Mouse (Mus musculus) neural tube, embryonic 13.5 days (tissue): ENCODE measurements around the gene Map3k14. TPM values are rescaled to one million over a fixed set of nuclear protein-coding genes. Genes with fewer than 3 reads are reported as not detected.
"Not testable (repeated sequence)": the region's sequence is repeated elsewhere in the genome, so short reads cannot be mapped to it uniquely, and the experiment has no call there.

Experiments used
- ATAC-seq: fragments of 200-750 bp; cut with Nextera tagmentation; 2 replicates; pipeline ENCODE4 v1.8.0; 2017; ENCODE audit warnings: low read depth, mild to moderate bottlenecking, moderate TSS enrichment, moderate library complexity
- H3K27ac ChIP-seq: fragments of 300-500 bp; sonication (generic); replicated peaks from 2 replicates; pipeline ENCODE4 v1.5.1; 2015; ENCODE audit warnings: moderate library complexity, mild to moderate bottlenecking, inconsistent platforms
- H3K27me3 ChIP-seq: fragments of 300-500 bp; sonication (generic); 2 replicates; pipeline ENCODE4 v1.6.1; 2015; ENCODE audit warnings: mild to moderate bottlenecking, inconsistent platforms
- H3K36me3 ChIP-seq: fragments of 300-500 bp; sonication (generic); 2 replicates; pipeline ENCODE4 v1.6.1; 2015; ENCODE audit warnings: mild to moderate bottlenecking, inconsistent platforms
- H3K4me1 ChIP-seq: fragments of 300-500 bp; sonication (generic); replicated peaks from 2 replicates; pipeline ENCODE4 v1.6.1; 2015; ENCODE audit warnings: inconsistent platforms
- H3K4me2 ChIP-seq: fragments of 300-500 bp; sonication (generic); 2 replicates; pipeline ENCODE4 v1.6.1; 2015; ENCODE audit warnings: inconsistent platforms, mild to moderate bottlenecking, moderate library complexity
- H3K4me3 ChIP-seq: fragments of 300-500 bp; sonication (generic); 2 replicates; pipeline ENCODE4 v1.5.1; 2015; ENCODE audit warnings: mild to moderate bottlenecking, inconsistent platforms
- H3K9ac ChIP-seq: fragments of 300-500 bp; sonication (generic); 2 replicates; pipeline ENCODE4 v1.6.1; 2015; ENCODE audit warnings: moderate library complexity, mild to moderate bottlenecking, inconsistent platforms
- H3K9me3 ChIP-seq: fragments of 300-500 bp; sonication (generic); 2 replicates; pipeline ENCODE4 v1.6.1; 2016; ENCODE audit warnings: inconsistent platforms
- WGBS: fragments of 180-500 bp; shearing (Covaris S2); methylation state at CpG from one replicate; pipeline ENCODE4 v1.1.7; 2015; 5-methylcytosine and 5-hydroxymethylcytosine counted together
- polyA plus RNA-seq: library from polyadenylated mRNA; unstranded; fragments of >200 nt; fragmentation: Nextera tagmentation; extraction: Ambion mirVana; gene quantifications from 2 replicates; pipeline ENCODE4 v1.2.1, GENCODE M21; 2015

Map3k14 gene
- polyA plus RNA-seq, 1 experiment from 2014 or later = 4.7 TPM

GRCm38 (mm10) chr11:103236903-103237302 lies 30.4 kb downstream of the Map3k14 start:
- Histone ChIP-seq H3K9ac (no peak overlapping the region), H3K4me2 (no peak overlapping the region), H3K27me3 (no peaks in the 10 kb centered on the region), H3K36me3 (peaks cover 48% of the 10 kb centered on the region), H3K27ac (no peak overlapping the region), H3K4me1 (peaks cover 11% of the 10 kb centered on the region), H3K9me3 (no peaks in the 10 kb centered on the region), H3K4me3 (no peak overlapping the region)
- no peak for ATAC-seq
- 85% methylated on average over 10 of the region's 10 CpGs for WGBS

GRCm38 (mm10) chr11:103236431-103236830 lies 30.8 kb downstream of the Map3k14 start:
- no peak overlapping the region for H3K4me3 ChIP-seq
- H3K36me3 ChIP-seq = peaks cover 51% of the 10 kb centered on the region
- no peak for ATAC-seq
- H3K4me1 ChIP-seq = peaks cover 6% of the 10 kb centered on the region
- no peak overlapping the region for H3K9ac ChIP-seq
- no peak overlapping the region for H3K4me2 ChIP-seq
- H3K9me3 ChIP-seq = no peaks in the 10 kb centered on the region
- no peaks in the 10 kb centered on the region for H3K27me3 ChIP-seq
- H3K27ac ChIP-seq = no peak overlapping the region
- 81% methylated on average over 6 of the region's 6 CpGs for WGBS

GRCm38 (mm10) chr11:103235702-103236101 lies 31.6 kb downstream of the Map3k14 start:
- H3K4me2 ChIP-seq = no peak overlapping the region
- no peak overlapping the region for H3K4me3 ChIP-seq
- H3K4me1 ChIP-seq = peaks cover 2% of the 10 kb centered on the region; the same call in 1 of the 2 replicates
- no peak overlapping the region for H3K9ac ChIP-seq
- H3K27me3 ChIP-seq = no peaks in the 10 kb centered on the region
- H3K36me3 ChIP-seq = peaks cover 57% of the 10 kb centered on the region
- no peaks in the 10 kb centered on the region for H3K9me3 ChIP-seq
- peak overlapping the region; percentile 2; the same call in 1 of the 2 replicates for H3K27ac ChIP-seq
- WGBS = 78% methylated on average over 11 of the region's 11 CpGs
- ATAC-seq = no peak

- Histone ChIP-seq H3K27me3 (no peaks in the 10 kb centered on the region), H3K4me1 (no peaks in the 10 kb centered on the region), H3K36me3 (peaks cover 60% of the 10 kb centered on the region), H3K4me2 (no peak overlapping the region), H3K27ac (no peak overlapping the region), H3K4me3 (no peak overlapping the region), H3K9ac (no peak overlapping the region), H3K9me3 (no peaks in the 10 kb centered on the region)
- 77% methylated on average over 1 of the region's 1 CpGs for WGBS
- no peak for ATAC-seq
Measured at GRCm38 (mm10) chr11:103234447-103234846, 32.8 kb downstream of the Map3k14 start.

GRCm38 (mm10) chr11:103232966-103233365 lies 34.3 kb downstream of the Map3k14 start:
- Histone ChIP-seq H3K9ac (no peak overlapping the region), H3K4me1 (no peaks in the 10 kb centered on the region), H3K4me3 (no peak overlapping the region), H3K27me3 (no peaks in the 10 kb centered on the region), H3K4me2 (no peak overlapping the region), H3K36me3 (peaks cover 58% of the 10 kb centered on the region), H3K27ac (no peak overlapping the region), H3K9me3 (no peaks in the 10 kb centered on the region)
- ATAC-seq = no peak
- WGBS = 36% methylated on average over 7 of the region's 7 CpGs

- Histone ChIP-seq H3K27ac (no peak overlapping the region), H3K4me3 (no peak overlapping the region), H3K27me3 (no peaks in the 10 kb centered on the region), H3K36me3 (peaks cover 56% of the 10 kb centered on the region), H3K4me1 (no peaks in the 10 kb centered on the region), H3K4me2 (no peak overlapping the region), H3K9me3 (no peaks in the 10 kb centered on the region), H3K9ac (no peak overlapping the region)
- 94% methylated on average over 7 of the region's 7 CpGs for WGBS
- no peak for ATAC-seq
Measured at GRCm38 (mm10) chr11:103231367-103231766, 35.9 kb downstream of the Map3k14 start.

GRCm38 (mm10) chr11:103230626-103231025 lies 36.6 kb downstream of the Map3k14 start:
- 91% methylated on average over 19 of the region's 19 CpGs for WGBS
- no peak overlapping the region for H3K9ac ChIP-seq
- ATAC-seq = no peak
- H3K4me3 ChIP-seq = no peak overlapping the region
- no peak overlapping the region for H3K4me2 ChIP-seq
- H3K27me3 ChIP-seq = no peaks in the 10 kb centered on the region
- H3K9me3 ChIP-seq = no peaks in the 10 kb centered on the region
- no peaks in the 10 kb centered on the region for H3K4me1 ChIP-seq
- no peak overlapping the region for H3K27ac ChIP-seq
- peaks cover 56% of the 10 kb centered on the region for H3K36me3 ChIP-seq

GRCm38 (mm10) chr11:103229608-103230007 lies 37.7 kb downstream of the Map3k14 start:
- Histone ChIP-seq H3K27ac (no peak overlapping the region), H3K9me3 (no peaks in the 10 kb centered on the region), H3K4me3 (no peak overlapping the region), H3K9ac (no peak overlapping the region), H3K27me3 (no peaks in the 10 kb centered on the region), H3K4me1 (no peaks in the 10 kb centered on the region), H3K4me2 (no peak overlapping the region), H3K36me3 (peaks cover 64% of the 10 kb centered on the region)
- 97% methylated on average over 2 of the region's 2 CpGs for WGBS
- no peak for ATAC-seq

- no peaks in the 10 kb centered on the region for H3K4me1 ChIP-seq
- peaks cover 78% of the 10 kb centered on the region for H3K36me3 ChIP-seq
- H3K27me3 ChIP-seq = 0 out of 2 replicates have a peak, but pooled peaks cover 6% of the 10 kb centered on the region
- H3K9me3 ChIP-seq = no peaks in the 10 kb centered on the region
- H3K4me3 ChIP-seq = no peak overlapping the region
- no peak overlapping the region for H3K4me2 ChIP-seq
- no peak overlapping the region for H3K27ac ChIP-seq
- no peak overlapping the region for H3K9ac ChIP-seq
- ATAC-seq = no peak
- WGBS = 65% methylated on average over 18 of the region's 18 CpGs
Measured at GRCm38 (mm10) chr11:103223951-103224456, 43.3 kb downstream of the Map3k14 start.

- Histone ChIP-seq H3K9me3 (no peaks in the 10 kb centered on the region), H3K4me3 (no peak overlapping the region), H3K27ac (no peak overlapping the region), H3K9ac (no peak overlapping the region), H3K27me3 (0 out of 2 replicates have a peak, but pooled peaks cover 7% of the 10 kb centered on the region), H3K4me1 (peaks cover 3% of the 10 kb centered on the region), H3K4me2 (no peak overlapping the region), H3K36me3 (peaks cover 73% of the 10 kb centered on the region)
- WGBS = 92% methylated on average over 10 of the region's 10 CpGs
- no peak for ATAC-seq
Measured at GRCm38 (mm10) chr11:103223444-103223843, 43.8 kb downstream of the Map3k14 start.

- H3K4me2 ChIP-seq, ATAC-seq, H3K4me3 ChIP-seq, H3K4me1 ChIP-seq, H3K9ac ChIP-seq, H3K27ac ChIP-seq, H3K9me3 ChIP-seq, H3K27me3 ChIP-seq: not testable (repeated sequence)
- 91% methylated on average over 4 of the region's 4 CpGs for WGBS
- H3K36me3 ChIP-seq = peaks cover 71% of the 10 kb centered on the region
Measured at GRCm38 (mm10) chr11:103222718-103223117, 44.6 kb downstream of the Map3k14 start.

- WGBS = 93% methylated on average over 6 of the region's 6 CpGs
- Histone ChIP-seq H3K36me3 (peaks cover 59% of the 10 kb centered on the region), H3K4me2 (no peak overlapping the region), H3K4me3 (no peak overlapping the region), H3K9me3 (no peaks in the 10 kb centered on the region), H3K9ac (no peak overlapping the region), H3K27me3 (peaks cover 12% of the 10 kb centered on the region; the same call in 1 of the 2 replicates), H3K4me1 (peaks cover 7% of the 10 kb centered on the region), H3K27ac (no peak overlapping the region)
- no peak for ATAC-seq
Measured at GRCm38 (mm10) chr11:103221437-103221836, 45.8 kb downstream of the Map3k14 start.

- Histone ChIP-seq H3K36me3 (peaks cover 46% of the 10 kb centered on the region), H3K4me2 (no peak overlapping the region), H3K27me3 (peaks cover 14% of the 10 kb centered on the region; the same call in 1 of the 2 replicates), H3K9me3 (no peaks in the 10 kb centered on the region), H3K4me1 (peaks cover 7% of the 10 kb centered on the region), H3K27ac (no peak overlapping the region), H3K9ac (no peak overlapping the region), H3K4me3 (no peak overlapping the region)
- ATAC-seq = no peak
- WGBS = 85% methylated on average over 4 of the region's 4 CpGs
Measured at GRCm38 (mm10) chr11:103219995-103220394, 47.3 kb downstream of the Map3k14 start.
